In genomic region chr9:57758528-57758927, GRCm38 (mm10) we compare ENCODE assay signal across 8 mouse cellular contexts. TPM values are rescaled to one million over a fixed set of nuclear protein-coding genes. Genes with fewer than 3 reads are reported as not detected.
A peak's percentile ranks its signal among the peaks of the same experiment; 100 is the strongest.
DNase-seq lines count a peak whose midpoint lies in the region.

No protein-coding gene starts in this region.

- DNase-seq in heart, adult 11 months: peak; percentile 95
- DNase-seq in heart, adult 8-10 months (ENCODE audit: low spot score): no peak
- DNase-seq in thymus, postnatal 14 days: peak; percentile 25
- no peak for DNase-seq in thymus, postnatal 0 days (ENCODE audit: low spot score)
- DNase-seq in layer of hippocampus, postnatal 10 days (ENCODE audit: low spot score in 2 of 2): peak; percentile 76 to 78
- DNase-seq in urinary bladder, adult 2 months (ENCODE audit: low spot score): no peak
- DNase-seq in urinary bladder, postnatal 4 days (ENCODE audit: low spot score in 2 of 2): no peak
- DNase-seq in kidney, adult 18-20 months: no peak

RNA-seq across cellular contexts. Expression of gene Clk3, which starts 7.1 kb away (rescaled TPM):
- 10 to 100 TPM; 23.8 to 36.5 (median 29.3) TPM for total RNA-seq in heart, adult 8-10 months (2022)
- polyA plus RNA-seq in thymus, postnatal 0 days (2015; fragmentation: Nextera tagmentation; extraction: Ambion mirVana): 211 and 221 TPM in 2 replicates
- 10 to 100 TPM; 64.3 to 66.9 TPM for total RNA-seq in layer of hippocampus, postnatal 10 days (2021)
- polyA plus RNA-seq in urinary bladder, adult 2 months (2012; rRNA removed): 90.8 and 111 TPM in 2 replicates

RNA-seq across cellular contexts. Expression of gene Edc3, which starts 50.2 kb away (rescaled TPM):
- 1 to 10 TPM; 3.6 to 5.3 (median 4.5) TPM for total RNA-seq in heart, adult 8-10 months (2022)
- polyA plus RNA-seq in thymus, postnatal 0 days (2015; fragmentation: Nextera tagmentation; extraction: Ambion mirVana): 38.2 and 39.4 TPM in 2 replicates
- 10 to 100 TPM; 14.6 to 16.0 TPM for total RNA-seq in layer of hippocampus, postnatal 10 days (2021)
- polyA plus RNA-seq in urinary bladder, adult 2 months (2012; rRNA removed): 12.3 and 13.8 TPM in 2 replicates

Comparison
In these comparisons a context has a peak if more than half of its experiments do, and no peak if none do; other contexts are left out.
1. DNase-seq: peak in heart, adult 11 months (single experiment), thymus, postnatal 14 days (single experiment) and layer of hippocampus, postnatal 10 days (2 of 2); none in heart, adult 8-10 months (single experiment), thymus, postnatal 0 days (single experiment), urinary bladder, adult 2 months (single experiment), urinary bladder, postnatal 4 days (0 of 2) and kidney, adult 18-20 months (single experiment).